Mouse (Mus musculus) limb, embryonic 10.5 days (tissue): ENCODE measurements around the gene Ctbp2. TPM values are rescaled to one million over a fixed set of nuclear protein-coding genes. Genes with fewer than 3 reads are reported as not detected.

ENCODE experiments used
- DNase-seq: peaks from one replicate; pipeline ENCODE4 v3.0.0-alpha.2; 2017; ENCODE audit warnings: low spot score
- H3K27ac ChIP-seq: fragments of 300-500 bp; sonication (generic); 2 replicates; pipeline ENCODE4 v1.5.1; 2016; ENCODE audit warnings: mild to moderate bottlenecking
- H3K27me3 ChIP-seq: fragments of 300-500 bp; sonication (generic); 2 replicates; pipeline ENCODE4 v1.6.1; 2016; ENCODE audit warnings: low read depth, mild to moderate bottlenecking; ENCODE audit not compliant: poor library complexity, severe bottlenecking
- H3K36me3 ChIP-seq: fragments of 300-500 bp; sonication (generic); 2 replicates; pipeline ENCODE4 v1.6.1; 2016; ENCODE audit warnings: mild to moderate bottlenecking, moderate library complexity
- H3K4me1 ChIP-seq: fragments of 300-500 bp; sonication (generic); 2 replicates; pipeline ENCODE4 v1.6.1; 2016
- H3K4me3 ChIP-seq: fragments of 300-500 bp; sonication (generic); 2 replicates; pipeline ENCODE4 v1.5.1; 2016; ENCODE audit warnings: mild to moderate bottlenecking, moderate library complexity
- H3K9me3 ChIP-seq: fragments of 300-500 bp; sonication (generic); replicated peaks from 2 replicates; pipeline ENCODE4 v1.6.1; 2016; ENCODE audit warnings: mild to moderate bottlenecking
- WGBS: fragments of 180-500 bp; shearing (Covaris S2); methylation state at CpG from one replicate; pipeline ENCODE4 v1.1.7; 2016; 5-methylcytosine and 5-hydroxymethylcytosine counted together
- polyA plus RNA-seq: library from polyadenylated mRNA; unstranded; fragments of >200 nt; fragmentation: Nextera tagmentation; extraction: Ambion mirVana; gene quantifications from 2 replicates; pipeline ENCODE4 v1.2.1, GENCODE M21; 2016

Ctbp2 gene
- polyA plus RNA-seq, 1 experiment from 2014 or later, result 145 TPM

DNA sequence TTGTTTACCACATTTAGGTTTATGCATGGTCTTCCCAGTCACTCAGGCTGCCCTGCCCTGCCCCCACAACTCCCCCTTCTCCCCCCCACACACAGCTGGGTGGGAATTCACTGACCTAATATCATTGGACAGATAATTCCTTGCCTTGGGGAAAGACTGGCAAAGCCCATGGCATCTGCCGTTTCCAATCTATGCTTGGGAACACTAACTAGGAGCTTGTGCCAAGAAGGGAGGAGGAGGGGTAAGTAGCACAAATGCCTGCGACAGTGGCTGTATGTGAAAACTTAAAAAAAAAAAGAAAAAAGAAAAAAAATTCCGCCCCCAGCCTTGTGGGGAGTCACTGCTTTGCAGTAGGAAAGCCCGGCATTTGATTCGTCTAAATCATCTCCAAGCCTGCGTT is 57.4 kb downstream of the Ctbp2 start:
- no peak for DNase-seq
- Histone ChIP-seq H3K4me1 (peaks cover 20% of the 10 kb centered on the region), H3K4me3 (no peak overlapping the region), H3K27me3 (no peaks in the 10 kb centered on the region), H3K27ac (no peak overlapping the region), H3K9me3 (no peaks in the 10 kb centered on the region), H3K36me3 (peaks cover 84% of the 10 kb centered on the region)
- WGBS, result 61% methylated on average over 6 of the region's 6 CpGs

DNA sequence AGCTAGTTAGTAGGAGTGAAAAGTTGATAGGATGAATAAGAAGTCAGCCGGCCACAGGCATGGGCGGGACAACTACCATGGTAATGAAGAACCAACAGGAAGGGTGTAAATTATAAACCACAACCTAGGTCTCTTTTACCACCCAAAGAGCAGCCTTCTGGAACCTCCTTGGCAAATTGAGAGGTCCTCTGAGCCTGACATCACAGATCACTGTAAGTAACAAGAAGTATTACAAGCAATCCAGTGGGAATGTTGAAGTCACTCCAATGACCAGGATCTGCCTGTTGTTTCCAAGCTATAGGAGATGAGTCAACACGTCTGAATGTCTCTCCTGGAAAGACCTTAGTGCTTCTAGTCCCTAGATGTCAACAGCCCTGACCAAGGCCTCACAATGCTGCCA is 62.1 kb downstream of the Ctbp2 start:
- Histone ChIP-seq H3K36me3 (peaks cover 64% of the 10 kb centered on the region), H3K4me3 (no peak overlapping the region), H3K27ac (no peak overlapping the region), H3K9me3 (no peaks in the 10 kb centered on the region), H3K4me1 (peaks cover 43% of the 10 kb centered on the region), H3K27me3 (no peaks in the 10 kb centered on the region)
- 80% methylated on average over 3 of the region's 3 CpGs for WGBS
- DNase-seq, result no peak

DNA sequence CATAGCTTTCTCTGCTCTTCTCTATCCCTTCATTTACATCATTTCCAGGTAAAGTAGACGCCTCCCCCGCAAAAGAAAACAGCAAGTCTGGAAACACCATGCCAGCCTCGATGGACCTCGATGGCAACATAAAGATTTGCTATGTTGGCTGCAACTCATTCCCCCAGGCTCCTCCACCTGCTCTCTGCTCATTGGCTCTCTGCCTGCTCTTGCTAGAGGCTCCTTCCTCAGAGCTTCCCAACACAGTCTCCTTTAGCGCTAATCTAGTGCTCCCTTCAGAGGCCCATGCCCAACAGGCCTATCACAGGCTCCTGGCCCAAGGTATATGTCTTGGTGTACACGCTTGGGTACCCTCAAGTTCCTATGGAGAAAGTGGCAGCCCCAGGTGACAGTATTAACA is 64.0 kb downstream of the Ctbp2 start:
- H3K36me3 ChIP-seq, result peaks cover 65% of the 10 kb centered on the region
- peaks cover 41% of the 10 kb centered on the region for H3K4me1 ChIP-seq
- no peaks in the 10 kb centered on the region for H3K9me3 ChIP-seq
- no peaks in the 10 kb centered on the region for H3K27me3 ChIP-seq
- no peak for DNase-seq
- no peak overlapping the region for H3K4me3 ChIP-seq
- no peak overlapping the region for H3K27ac ChIP-seq
- WGBS, result 93% methylated on average over 6 of the region's 6 CpGs

DNA sequence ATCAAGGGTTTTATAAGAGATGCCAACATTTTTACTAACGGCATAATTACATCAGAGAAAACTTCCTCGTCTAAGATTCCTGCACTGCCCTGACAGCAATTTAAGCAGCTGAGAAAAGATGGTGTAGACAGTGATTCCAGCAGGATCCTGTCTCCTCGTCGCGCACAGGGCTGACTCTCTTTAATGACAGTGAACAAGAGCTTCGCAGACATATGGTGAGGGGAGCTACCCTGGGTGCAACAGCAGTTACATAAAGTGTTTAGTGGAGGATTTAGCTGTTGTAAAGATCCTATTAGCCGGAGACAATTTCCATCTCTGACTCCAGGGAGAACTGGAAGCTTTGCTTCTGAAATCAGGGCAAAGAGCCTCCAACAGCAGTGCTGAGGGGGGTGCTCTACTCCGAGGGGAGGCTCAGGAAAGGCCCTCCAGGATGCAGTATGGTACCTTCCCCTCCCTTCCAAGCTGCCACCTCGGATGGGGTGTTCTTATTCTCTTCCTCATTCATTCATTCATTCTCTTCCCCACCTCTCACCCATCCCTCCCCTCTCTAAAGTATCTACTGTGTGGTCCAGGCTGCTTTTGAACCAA is 64.5 kb downstream of the Ctbp2 start:
- Histone ChIP-seq H3K27ac (no peak overlapping the region), H3K4me1 (peaks cover 41% of the 10 kb centered on the region), H3K4me3 (no peak overlapping the region), H3K27me3 (no peaks in the 10 kb centered on the region), H3K9me3 (no peaks in the 10 kb centered on the region), H3K36me3 (peaks cover 65% of the 10 kb centered on the region)
- DNase-seq, result no peak
- 43% methylated on average over 9 of the region's 9 CpGs for WGBS

GRCm38 (mm10) chr7:133059150-133059509 is 65.0 kb downstream of the Ctbp2 start:
- no peak for DNase-seq
- no peaks in the 10 kb centered on the region for H3K9me3 ChIP-seq
- H3K36me3 ChIP-seq, result peaks cover 65% of the 10 kb centered on the region
- H3K4me3 ChIP-seq, result no peak overlapping the region
- peaks cover 41% of the 10 kb centered on the region for H3K4me1 ChIP-seq
- no peaks in the 10 kb centered on the region for H3K27me3 ChIP-seq
- 56% methylated on average over 6 of the region's 6 CpGs for WGBS
- no peak overlapping the region for H3K27ac ChIP-seq

- Histone ChIP-seq H3K4me1 (peaks cover 41% of the 10 kb centered on the region), H3K27me3 (no peaks in the 10 kb centered on the region), H3K36me3 (peaks cover 66% of the 10 kb centered on the region), H3K4me3 (no peak overlapping the region), H3K27ac (no peak overlapping the region), H3K9me3 (no peaks in the 10 kb centered on the region)
- WGBS, result 90% methylated on average over 12 of the region's 12 CpGs
- no peak for DNase-seq
These were observed 65.5 kb downstream of the Ctbp2 start for GRCm38 (mm10) chr7:133058496-133059149.

DNA sequence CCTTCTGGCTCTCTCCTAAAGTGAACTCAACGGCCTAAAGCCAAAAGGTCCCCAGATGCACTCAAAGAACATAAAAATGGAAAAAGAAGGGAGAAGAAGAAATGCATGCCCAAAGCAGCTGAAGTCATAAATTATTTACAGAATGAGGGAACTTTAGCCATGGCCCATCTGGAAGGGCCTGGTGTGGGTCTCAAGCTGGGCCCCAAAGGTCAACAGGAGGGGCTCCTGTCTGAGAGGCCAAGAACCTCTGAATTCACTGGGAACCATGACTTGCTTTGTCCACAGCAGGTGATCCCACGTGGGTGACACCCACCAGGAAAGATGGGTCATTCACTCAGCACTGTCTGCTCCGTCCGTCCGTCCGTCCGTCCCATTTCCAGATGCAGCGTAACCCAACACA is 67.2 kb downstream of the Ctbp2 start:
- Histone ChIP-seq H3K4me1 (peaks cover 45% of the 10 kb centered on the region), H3K9me3 (no peaks in the 10 kb centered on the region), H3K27me3 (no peaks in the 10 kb centered on the region), H3K36me3 (peaks cover 73% of the 10 kb centered on the region), H3K4me3 (no peak overlapping the region), H3K27ac (no peak overlapping the region)
- WGBS, result 91% methylated on average over 8 of the region's 8 CpGs
- no peak for DNase-seq

- peaks cover 37% of the 10 kb centered on the region for H3K4me1 ChIP-seq
- H3K9me3 ChIP-seq, result no peaks in the 10 kb centered on the region
- no peak for DNase-seq
- no peaks in the 10 kb centered on the region for H3K27me3 ChIP-seq
- WGBS, result 91% methylated on average over 5 of the region's 5 CpGs
- H3K27ac ChIP-seq, result no peak overlapping the region
- no peak overlapping the region for H3K4me3 ChIP-seq
- peaks cover 92% of the 10 kb centered on the region for H3K36me3 ChIP-seq
These were observed 69.7 kb downstream of the Ctbp2 start for GRCm38 (mm10) chr7:133054486-133054885.

DNA sequence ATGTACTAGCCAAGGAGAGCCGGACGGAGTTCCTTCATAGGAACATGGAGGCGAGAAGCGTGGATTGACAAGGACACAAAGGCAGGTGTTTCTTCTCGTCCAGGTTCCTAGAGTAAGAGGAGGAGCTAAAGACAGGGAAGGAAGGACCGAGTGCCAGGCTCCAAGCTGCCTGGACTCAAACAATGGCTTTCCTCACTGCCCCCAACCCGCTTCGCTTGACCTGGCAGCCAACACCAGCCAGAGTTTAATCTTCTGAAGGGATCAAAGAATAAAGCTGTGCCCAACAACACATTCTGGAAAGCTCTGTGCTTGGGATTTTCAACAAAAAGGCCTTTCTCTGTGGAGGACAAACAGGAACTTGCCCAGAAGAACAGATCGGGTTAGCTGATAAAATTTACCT is 70.4 kb downstream of the Ctbp2 start:
- DNase-seq, result no peak
- 92% methylated on average over 9 of the region's 9 CpGs for WGBS
- no peaks in the 10 kb centered on the region for H3K9me3 ChIP-seq
- H3K27ac ChIP-seq, result no peak overlapping the region
- H3K4me3 ChIP-seq, result no peak overlapping the region
- H3K36me3 ChIP-seq, result peaks cover 87% of the 10 kb centered on the region
- H3K27me3 ChIP-seq, result no peaks in the 10 kb centered on the region
- H3K4me1 ChIP-seq, result peaks cover 34% of the 10 kb centered on the region

- H3K36me3 ChIP-seq, result peaks cover 78% of the 10 kb centered on the region
- H3K27me3 ChIP-seq, result no peaks in the 10 kb centered on the region
- H3K27ac ChIP-seq, result no peak overlapping the region
- WGBS, result 86% methylated on average over 8 of the region's 8 CpGs
- H3K4me1 ChIP-seq, result peaks cover 34% of the 10 kb centered on the region
- DNase-seq, result no peak
- H3K4me3 ChIP-seq, result no peak overlapping the region
- H3K9me3 ChIP-seq, result no peaks in the 10 kb centered on the region
These were observed 71.3 kb downstream of the Ctbp2 start for GRCm38 (mm10) chr7:133052819-133053218.

- H3K27ac ChIP-seq, result no peak overlapping the region
- WGBS, result 80% methylated on average over 6 of the region's 6 CpGs
- no peaks in the 10 kb centered on the region for H3K9me3 ChIP-seq
- no peaks in the 10 kb centered on the region for H3K27me3 ChIP-seq
- peaks cover 24% of the 10 kb centered on the region for H3K4me1 ChIP-seq
- H3K36me3 ChIP-seq, result peaks cover 68% of the 10 kb centered on the region
- DNase-seq, result no peak
- no peak overlapping the region for H3K4me3 ChIP-seq
These were observed 73.5 kb downstream of the Ctbp2 start for GRCm38 (mm10) chr7:133050681-133051080.

DNA sequence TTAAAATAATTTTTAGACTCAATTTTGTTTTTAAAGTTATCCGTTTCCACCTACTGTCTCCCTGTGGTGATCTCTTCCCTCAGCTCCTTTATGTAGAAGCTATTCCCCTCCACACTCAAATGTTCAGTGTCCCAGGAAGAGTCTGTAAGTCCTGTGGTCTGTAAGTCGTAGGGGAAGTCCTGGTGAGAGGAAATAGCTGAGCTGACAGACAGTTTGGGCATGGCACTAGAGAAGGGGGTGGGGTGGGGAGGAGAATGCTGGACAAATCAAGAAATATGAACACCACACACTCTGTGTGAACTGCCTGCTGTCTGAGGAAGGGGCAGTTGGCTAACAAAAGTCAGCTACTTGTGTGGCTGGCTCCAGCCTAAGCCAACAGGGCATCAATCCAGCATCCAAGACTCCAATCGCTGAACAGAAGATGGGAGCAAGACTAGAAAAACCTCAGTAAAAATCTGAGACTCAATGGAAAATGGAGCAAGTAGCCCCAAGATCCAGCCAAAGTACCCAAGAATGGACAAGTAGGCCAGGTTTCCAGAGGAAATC is 76.0 kb downstream of the Ctbp2 start:
- no peaks in the 10 kb centered on the region for H3K9me3 ChIP-seq
- DNase-seq, result no peak
- no peaks in the 10 kb centered on the region for H3K27me3 ChIP-seq
- H3K27ac ChIP-seq, result no peak overlapping the region
- no peak overlapping the region for H3K4me3 ChIP-seq
- H3K4me1 ChIP-seq, result peaks cover 42% of the 10 kb centered on the region
- WGBS, result 70% methylated on average over 3 of the region's 3 CpGs
- H3K36me3 ChIP-seq, result peaks cover 61% of the 10 kb centered on the region

DNA sequence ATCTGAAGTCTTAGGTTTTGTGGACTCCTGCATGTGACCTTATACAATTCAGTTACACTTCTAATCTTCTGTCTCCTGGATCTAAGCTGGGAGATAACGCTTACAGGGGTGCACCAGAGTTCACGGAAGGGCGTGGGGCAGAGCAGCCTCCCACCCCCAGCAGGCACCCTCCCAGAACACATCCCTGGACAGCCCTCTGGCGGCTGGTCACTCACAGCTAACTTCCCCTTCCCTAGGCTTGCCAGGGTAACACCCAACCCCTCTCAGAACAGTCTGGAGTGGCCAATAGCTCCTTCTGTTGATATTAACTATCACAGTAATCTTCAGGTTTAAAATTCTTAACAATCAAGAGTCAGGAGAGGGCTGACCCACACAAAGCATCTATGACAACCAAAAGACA is 76.9 kb downstream of the Ctbp2 start:
- Histone ChIP-seq H3K9me3 (no peaks in the 10 kb centered on the region), H3K4me3 (no peak overlapping the region), H3K27ac (no peak overlapping the region), H3K27me3 (no peaks in the 10 kb centered on the region), H3K4me1 (peaks cover 45% of the 10 kb centered on the region), H3K36me3 (peaks cover 56% of the 10 kb centered on the region)
- WGBS, result 84% methylated on average over 4 of the region's 4 CpGs
- no peak for DNase-seq
